Mouse (Mus musculus) ES-E14 (cell line): Measurements from ENCODE around the gene Ccnb1.

Source experiments
- CHD2 ChIP-seq: IDR thresholded peaks from 2 replicates; pipeline ENCODE4 v1.6.1; 2014; ENCODE audit warnings: mild to moderate bottlenecking, low read depth, low read length, inconsistent platforms
- ZC3H11A ChIP-seq: IDR thresholded peaks from 2 replicates; pipeline ENCODE4 v1.6.1; 2012; ENCODE audit warnings: low read depth, mild to moderate bottlenecking, inconsistent platforms, low read length, borderline replicate concordance

- no peak for TF ChIP-seq CHD2
- no peak for TF ChIP-seq ZC3H11A
These were observed 32.2 kb downstream of the Ccnb1 start for GRCm38 (mm10) chr13:100754186-100754585.
